Mouse (Mus musculus) retina, postnatal 1 day (tissue): ENCODE measurements around the gene Grb10.

Source experiments
- DNase-seq: peaks from one replicate; pipeline ENCODE4 v3.0.0-alpha.2; 2012

The Grb10 gene

GRCm38 (mm10) chr11:12032831-12033230 lies 5.7 kb downstream of the Grb10 start:
- DNase-seq, result peak; percentile 46

GRCm38 (mm10) chr11:12026638-12027037 lies 11.8 kb downstream of the Grb10 start:
- DNase-seq, result peak; percentile 64

- peak; percentile 85 for DNase-seq
Observed at GRCm38 (mm10) chr11:12025756-12026593, 12.5 kb downstream of the Grb10 start.

GRCm38 (mm10) chr11:12025392-12025755 lies 13.1 kb downstream of the Grb10 start:
- no peak for DNase-seq

GRCm38 (mm10) chr11:12023051-12023450 lies 15.4 kb downstream of the Grb10 start:
- no peak for DNase-seq

- DNase-seq, result no peak
Observed at GRCm38 (mm10) chr11:12019651-12020050, 18.8 kb downstream of the Grb10 start.

GRCm38 (mm10) chr11:12018604-12019003 lies 19.9 kb downstream of the Grb10 start:
- no peak for DNase-seq

GRCm38 (mm10) chr11:12010084-12010483 lies 28.4 kb downstream of the Grb10 start:
- DNase-seq, result no peak

GRCm38 (mm10) chr11:12000293-12000910 lies 38.1 kb downstream of the Grb10 start:
- DNase-seq, result no peak

- no peak for DNase-seq
Observed at GRCm38 (mm10) chr11:11998881-11999280, 39.6 kb downstream of the Grb10 start.

GRCm38 (mm10) chr11:11997045-11997444 lies 41.4 kb downstream of the Grb10 start:
- DNase-seq, result peak; percentile 32

GRCm38 (mm10) chr11:11995371-11995770 lies 43.1 kb downstream of the Grb10 start:
- no peak for DNase-seq

GRCm38 (mm10) chr11:11993807-11994206 lies 44.7 kb downstream of the Grb10 start:
- no peak for DNase-seq

- DNase-seq, result no peak
Observed at GRCm38 (mm10) chr11:11993183-11993582, 45.3 kb downstream of the Grb10 start.

- DNase-seq, result no peak
Observed at GRCm38 (mm10) chr11:11989850-11990249, 48.6 kb downstream of the Grb10 start.

GRCm38 (mm10) chr11:11987233-11987632 lies 51.2 kb downstream of the Grb10 start:
- DNase-seq, result no peak

- no peak for DNase-seq
Observed at GRCm38 (mm10) chr11:11978611-11979197, 59.8 kb downstream of the Grb10 start.

- peak; percentile 67 for DNase-seq
Observed at GRCm38 (mm10) chr11:11974591-11975255, 63.8 kb downstream of the Grb10 start.

GRCm38 (mm10) chr11:11973366-11974014 lies 65.0 kb downstream of the Grb10 start:
- DNase-seq, result peak; percentile 81

- DNase-seq, result no peak
Observed at GRCm38 (mm10) chr11:11972401-11973110, 65.9 kb downstream of the Grb10 start.

GRCm38 (mm10) chr11:11970246-11970645 lies 68.2 kb downstream of the Grb10 start:
- DNase-seq, result no peak

GRCm38 (mm10) chr11:11968830-11969229 lies 69.7 kb downstream of the Grb10 start:
- peak; percentile 34 for DNase-seq
